Mouse (Mus musculus) thymus, postnatal 36 days (tissue): Measurements from ENCODE around the gene C1rl.
"Not testable (repeated sequence)": the region's sequence is repeated elsewhere in the genome, so short reads cannot be mapped to it uniquely, and the experiment has no call there.

Experiments
- DNase-seq, 2 experiments: peaks; one replicate each; pipeline ENCODE4 v3.0.0; 2022; ENCODE audit warnings: mixed read lengths in 2 of 2

Gene C1rl

GRCm38 (mm10) chr6:124492842-124493561 lies at the start of gene C1rl:
TSS of gene C1rl (plus strand) at chr6:124493113.
- DNase-seq, result peak; percentile 36 to 48

- no peak for DNase-seq
Observed at GRCm38 (mm10) chr6:124443338-124443737, 49.6 kb upstream of the C1rl start.

- no peak for DNase-seq
Observed at GRCm38 (mm10) chr6:124446024-124446423, 46.9 kb upstream of the C1rl start.

- DNase-seq, result no peak
Observed at GRCm38 (mm10) chr6:124446459-124446858, 46.5 kb upstream of the C1rl start.

GRCm38 (mm10) chr6:124447356-124447755 lies 45.6 kb upstream of the C1rl start:
- DNase-seq, result no peak

- no peak for DNase-seq
Observed at GRCm38 (mm10) chr6:124448186-124448852, 44.6 kb upstream of the C1rl start.

GRCm38 (mm10) chr6:124448959-124449667 lies 43.8 kb upstream of the C1rl start:
- no peak for DNase-seq

- no peak for DNase-seq
Observed at GRCm38 (mm10) chr6:124449668-124450383, 43.1 kb upstream of the C1rl start.

- DNase-seq, result no peak
Observed at GRCm38 (mm10) chr6:124451995-124452394, 40.9 kb upstream of the C1rl start.

- DNase-seq, result no peak
Observed at GRCm38 (mm10) chr6:124453756-124454155, 39.2 kb upstream of the C1rl start.

GRCm38 (mm10) chr6:124456243-124456642 lies 36.7 kb upstream of the C1rl start:
- DNase-seq, result no peak

GRCm38 (mm10) chr6:124457827-124458226 lies 35.1 kb upstream of the C1rl start:
- no peak for DNase-seq

GRCm38 (mm10) chr6:124458505-124458904 lies 34.4 kb upstream of the C1rl start:
- DNase-seq, result no peak

- DNase-seq, result no peak
Observed at GRCm38 (mm10) chr6:124459388-124459787, 33.5 kb upstream of the C1rl start.

- DNase-seq, result peak; percentile 17 to 32
Observed at GRCm38 (mm10) chr6:124463881-124464291, 29.0 kb upstream of the C1rl start.

- DNase-seq, result peak; percentile 86 to 90
Observed at GRCm38 (mm10) chr6:124464305-124465271, 28.3 kb upstream of the C1rl start, which contains the start of gene Clstn3. TSS of gene Clstn3 (minus strand) at chr6:124464794.

- DNase-seq, result no peak
Observed at GRCm38 (mm10) chr6:124465299-124465698, 27.6 kb upstream of the C1rl start.

- DNase-seq, result no peak
Observed at GRCm38 (mm10) chr6:124465729-124466128, 27.2 kb upstream of the C1rl start.

GRCm38 (mm10) chr6:124471121-124471520 lies 21.8 kb upstream of the C1rl start:
- DNase-seq, result no peak

- DNase-seq, result not testable (repeated sequence)
Observed at GRCm38 (mm10) chr6:124471783-124472638, 20.9 kb upstream of the C1rl start.

- peak; percentile 37 to 50 for DNase-seq
Observed at GRCm38 (mm10) chr6:124472801-124473200, 20.1 kb upstream of the C1rl start.
